Mouse (Mus musculus): ENCODE data around the gene Gpc6.

DNA sequence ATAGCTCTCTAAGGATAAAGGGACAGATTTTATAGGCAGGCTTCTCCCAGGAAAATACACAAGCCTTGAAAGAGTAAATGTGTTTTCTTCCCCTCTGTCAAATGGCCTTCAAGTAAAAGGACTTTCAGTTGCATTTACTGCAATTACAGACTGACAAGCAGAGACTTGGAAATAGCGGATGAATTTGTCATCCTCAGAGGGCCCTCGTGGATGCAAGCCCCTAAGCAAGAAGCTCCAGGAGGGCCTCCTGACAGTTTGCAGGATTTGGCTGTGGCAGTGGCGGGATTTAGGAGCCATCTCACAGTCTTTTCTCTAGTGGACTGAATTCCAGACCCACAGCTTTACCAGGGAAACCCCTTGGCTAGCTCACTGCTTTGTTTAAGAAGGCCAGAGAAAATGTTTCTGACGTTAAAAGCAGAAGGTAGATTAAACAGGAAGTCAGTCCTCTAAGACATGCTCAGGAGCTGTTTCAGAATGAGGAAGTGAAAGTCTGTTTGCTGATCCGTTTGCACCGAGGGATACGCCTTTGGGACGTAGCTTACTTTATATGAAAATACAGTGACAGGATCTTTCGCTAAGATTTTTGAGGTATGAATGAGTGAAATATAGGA is 700.1 kb downstream of the Gpc6 start:
- TF ChIP-seq POLR2A (IDR thresholded peaks at IDR 0.05; ENCODE audit: extremely low read depth, insufficient read depth, low read length), result no peak
- no peak for TF ChIP-seq CTCF (IDR thresholded peaks at IDR 0.05; ENCODE audit: extremely low read depth, insufficient read depth, low read length)

Measured in cortical plate, adult 2 months (tissue).